Mouse (Mus musculus): ENCODE data around the gene Ddit4.

GRCm38 (mm10) chr10:59918111-59918510 is 33.5 kb downstream of the Ddit4 start:
- TF ChIP-seq CTCF (IDR thresholded peaks at IDR 0.05): no peak
- no peak for TF ChIP-seq EP300 (IDR thresholded peaks at IDR 0.05)

Measured in lung, postnatal 0 days (tissue).